Mouse (Mus musculus): ENCODE data around the gene Serpina3m.
"Not testable (repeated sequence)": the region's sequence is repeated elsewhere in the genome, so short reads cannot be mapped to it uniquely, and the experiment has no call there.

The Serpina3m gene

DNA sequence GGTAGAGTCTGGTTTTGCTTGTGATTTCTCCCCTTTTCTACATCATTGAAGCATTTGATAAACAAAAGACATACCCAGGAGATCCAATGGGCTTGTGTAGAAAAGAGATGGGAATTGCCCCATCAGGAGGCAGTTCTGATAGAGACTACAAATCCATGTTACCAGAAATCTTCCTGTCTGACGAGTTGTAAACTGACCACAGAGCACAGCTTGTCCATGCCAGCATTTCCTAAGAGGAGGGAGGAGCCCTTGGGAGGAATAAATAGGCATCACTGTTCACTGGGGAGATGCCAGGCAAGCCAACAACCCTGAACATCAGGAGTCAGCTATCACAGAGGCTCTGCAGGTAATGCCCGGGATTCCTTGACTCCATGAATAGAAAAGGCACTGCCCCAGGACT, 48.6 kb downstream of the Serpina3m start:
- not testable (repeated sequence) for DNase-seq (ENCODE audit: extremely low read depth, insufficient read length, low spot score)

DNA sequence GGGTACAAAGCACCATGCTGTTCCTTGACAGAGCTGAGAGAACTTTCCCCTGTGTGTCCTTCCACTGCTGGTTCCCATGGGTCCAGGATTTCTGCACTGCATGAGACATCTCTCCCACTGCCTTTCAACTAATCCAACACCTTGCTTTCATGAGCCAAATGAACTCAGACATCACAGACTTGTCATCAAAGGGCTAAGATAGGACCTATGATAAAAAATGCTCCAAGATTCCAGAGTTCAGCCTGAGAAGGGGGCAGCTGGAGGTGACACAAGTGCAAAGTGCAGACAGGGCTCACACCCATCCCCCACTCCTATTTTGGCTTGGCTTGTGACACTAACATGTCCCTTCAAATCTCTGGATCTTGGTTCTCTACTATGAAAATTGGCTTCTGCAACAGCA, 50.2 kb downstream of the Serpina3m start:
- DNase-seq (ENCODE audit: extremely low read depth, insufficient read length, low spot score): no peak

DNA sequence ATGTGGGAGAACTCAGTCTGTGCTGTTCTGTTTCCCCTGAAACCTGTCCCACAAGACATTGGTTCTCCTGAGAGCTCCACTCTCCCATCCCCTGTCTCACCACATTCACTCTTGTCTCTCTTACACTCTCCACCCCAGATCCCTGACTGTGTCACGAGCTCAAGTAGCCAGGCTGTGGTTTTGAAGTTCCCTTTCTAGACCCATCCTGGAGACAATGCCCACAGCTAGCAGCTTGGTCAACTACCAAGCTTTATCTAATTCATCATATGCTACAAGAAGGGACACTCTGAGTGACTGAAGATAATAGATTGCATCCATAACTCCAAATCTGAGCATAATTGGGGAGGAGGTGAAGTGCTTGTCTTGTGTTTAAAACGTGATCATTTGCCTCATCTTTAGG, 52.8 kb downstream of the Serpina3m start:
- DNase-seq (ENCODE audit: extremely low read depth, insufficient read length, low spot score): not testable (repeated sequence)

DNA sequence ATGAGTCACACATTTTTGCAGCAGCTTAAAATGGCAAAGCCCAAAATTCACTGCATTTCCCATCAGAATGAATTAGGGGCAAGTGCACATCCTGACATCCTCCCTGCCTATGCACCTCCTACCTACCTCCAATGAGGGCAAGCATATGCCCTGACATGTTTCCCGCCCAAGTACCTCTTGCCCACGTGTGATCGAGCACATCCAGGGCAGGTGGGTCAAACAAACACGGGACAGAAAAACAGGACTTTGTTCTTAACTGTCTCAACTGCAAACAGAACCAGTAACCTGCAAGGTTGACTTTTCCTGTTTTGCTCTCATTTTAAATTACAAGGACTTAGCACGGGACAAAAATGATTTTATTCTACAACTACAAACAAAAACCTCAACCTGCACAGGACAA, 65.7 kb downstream of the Serpina3m start:
- DNase-seq (ENCODE audit: extremely low read depth, insufficient read length, low spot score): no peak

DNA sequence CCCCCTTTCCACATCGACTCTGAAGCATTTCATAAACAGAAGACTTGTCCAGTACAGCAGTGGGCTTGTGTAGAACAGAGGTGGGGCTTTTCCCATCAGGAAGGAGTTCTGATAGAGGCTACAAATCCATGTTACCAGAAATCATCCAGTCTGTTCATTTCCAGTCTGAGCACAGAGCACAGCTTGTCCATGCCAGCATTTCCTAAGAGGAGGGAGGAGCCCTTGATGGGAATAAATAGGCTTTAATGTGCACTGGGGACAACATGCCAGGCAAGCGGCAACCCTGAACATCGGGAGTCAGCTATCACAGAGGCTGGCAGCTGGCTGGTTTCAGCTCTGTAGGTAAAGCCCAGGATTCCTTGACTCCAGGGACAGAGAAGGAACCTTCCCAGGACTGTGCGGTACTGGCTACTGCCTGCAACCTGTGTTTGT, 68.2 kb downstream of the Serpina3m start, which contains the start of gene Serpina3n:
TSS of gene Serpina3n (plus strand) at position 276 of the 432 bp plus-strand sequence.
- no peak for DNase-seq (ENCODE audit: extremely low read depth, insufficient read length, low spot score)

DNA sequence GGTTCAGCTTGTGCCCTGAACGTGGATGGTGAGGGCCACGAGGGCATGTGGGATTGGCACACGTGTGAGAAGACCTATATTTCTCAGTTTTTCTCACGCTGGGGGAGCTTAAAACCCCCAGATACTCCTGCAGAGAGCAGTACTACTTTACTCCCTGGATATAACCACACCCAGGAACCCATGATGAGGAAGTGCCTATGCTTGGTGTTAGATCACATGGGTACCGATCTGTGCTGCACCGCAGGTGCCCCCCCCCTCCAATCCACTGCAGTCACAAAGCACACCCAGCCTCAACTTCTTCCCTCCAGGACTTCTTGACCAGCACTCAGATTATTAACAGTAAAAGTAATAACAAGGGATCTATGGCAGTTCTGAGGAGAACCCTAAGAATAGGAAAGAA, 74.2 kb downstream of the Serpina3m start:
- no peak for DNase-seq (ENCODE audit: extremely low read depth, insufficient read length, low spot score)

DNA sequence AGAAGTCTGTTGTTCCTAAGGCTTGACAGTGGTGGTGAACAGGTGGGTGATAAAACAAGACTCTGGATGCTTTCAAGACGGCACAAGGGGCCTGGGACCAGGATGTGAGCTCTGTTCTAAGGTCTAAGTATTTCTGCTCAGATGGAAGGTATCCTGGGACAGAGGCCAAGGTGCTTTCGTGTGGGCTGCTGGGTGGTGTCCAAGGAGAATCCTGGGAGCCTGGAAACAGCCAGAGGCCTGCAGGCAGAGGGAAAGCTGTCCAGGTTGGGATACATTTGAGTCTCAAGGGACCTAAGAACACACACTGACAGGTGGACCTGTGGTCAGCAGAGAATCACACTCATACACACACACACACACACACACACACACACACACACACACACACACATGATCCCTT, 76.3 kb downstream of the Serpina3m start:
- no peak for DNase-seq (ENCODE audit: extremely low read depth, insufficient read length, low spot score)

DNA sequence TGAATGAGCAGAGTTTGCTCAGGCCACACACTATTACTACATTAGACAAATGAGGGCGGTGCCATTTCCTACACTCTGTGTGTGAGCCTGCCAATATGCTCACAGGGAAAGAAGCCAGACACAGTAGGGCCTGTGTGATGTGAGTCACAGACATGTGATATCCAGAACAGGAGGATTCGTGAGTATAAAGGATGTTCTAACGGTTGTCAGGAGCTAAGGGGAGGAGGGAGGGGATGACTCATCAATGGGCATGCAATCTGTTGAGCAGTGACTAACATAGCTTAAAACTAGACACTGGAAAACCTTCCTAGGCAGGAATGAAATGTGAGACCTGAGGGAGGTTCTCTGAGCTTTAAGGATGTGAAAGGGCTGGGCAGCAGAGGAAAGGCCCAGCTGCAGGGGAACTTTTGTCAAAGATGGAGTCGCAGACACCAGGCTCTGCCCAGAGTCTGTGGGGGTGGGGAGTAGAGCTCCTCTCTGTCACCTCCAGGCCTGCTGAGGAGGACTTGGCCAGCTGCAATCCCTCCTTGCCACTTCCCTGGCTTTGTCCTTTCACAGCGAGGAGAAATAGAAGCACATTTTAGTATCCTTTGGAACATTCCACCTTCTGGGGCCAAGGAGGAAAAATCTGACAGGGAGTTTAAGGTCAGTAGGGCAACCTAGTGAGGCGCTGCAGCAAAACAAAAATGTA, 77.5 kb downstream of the Serpina3m start:
- peak; percentile 75 for DNase-seq (ENCODE audit: extremely low read depth, insufficient read length, low spot score)

DNA sequence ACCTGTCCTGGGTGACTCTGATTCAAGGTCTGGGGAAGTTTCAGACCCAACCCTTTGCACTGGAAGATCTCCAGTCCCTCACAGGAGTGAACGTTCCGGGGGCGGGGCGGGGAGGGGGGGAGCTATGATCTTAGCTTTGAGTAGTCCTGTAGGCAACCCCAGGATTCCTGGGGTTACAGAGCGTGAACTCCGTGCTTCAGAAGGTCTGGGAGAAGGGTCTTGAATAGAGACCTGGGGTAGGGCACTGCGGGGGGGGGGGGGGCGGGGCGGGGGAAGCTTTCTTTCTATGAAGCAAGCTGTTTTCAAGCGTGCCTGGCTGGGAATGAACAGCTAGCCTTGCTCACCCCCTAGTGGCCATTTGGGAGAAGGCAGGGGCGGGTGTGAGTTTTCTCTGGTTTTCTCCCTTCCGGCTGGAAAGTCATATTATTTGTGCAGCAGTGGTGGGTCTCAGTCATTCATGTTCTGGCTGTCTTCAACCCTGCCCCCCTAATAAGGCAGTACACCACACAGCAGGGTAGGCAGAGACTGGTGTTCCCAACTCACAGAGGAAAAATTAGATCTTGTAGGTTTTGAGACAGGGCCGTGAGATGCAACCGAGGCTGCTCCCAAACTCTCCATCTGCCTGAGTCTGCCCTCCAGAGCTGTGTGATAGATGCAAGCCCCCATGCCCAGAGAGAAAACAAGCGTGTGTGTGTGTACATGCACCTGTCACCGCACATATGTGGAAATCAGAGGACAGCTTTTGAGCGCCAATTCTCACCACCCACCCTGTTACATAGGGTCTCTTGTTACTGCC, 80.3 kb downstream of the Serpina3m start:
- DNase-seq (ENCODE audit: extremely low read depth, insufficient read length, low spot score): peak; percentile 25

DNA sequence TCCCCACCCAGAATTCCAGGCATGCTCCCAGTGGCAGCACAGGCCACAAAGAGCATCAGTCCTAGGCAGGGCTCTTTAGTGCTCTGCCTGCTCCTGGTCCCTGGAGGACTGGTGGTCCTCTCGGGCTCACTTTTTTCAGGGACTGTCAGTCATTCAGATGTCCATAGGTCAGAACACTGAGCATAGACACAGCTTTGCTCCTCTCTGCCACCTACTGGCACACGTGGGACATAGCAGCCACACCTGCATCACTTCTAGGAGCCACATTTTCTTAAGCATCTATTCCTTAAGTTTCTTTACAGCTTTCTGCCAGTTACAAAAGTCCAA, 80.8 kb downstream of the Serpina3m start:
- no peak for DNase-seq (ENCODE audit: extremely low read depth, insufficient read length, low spot score)

DNA sequence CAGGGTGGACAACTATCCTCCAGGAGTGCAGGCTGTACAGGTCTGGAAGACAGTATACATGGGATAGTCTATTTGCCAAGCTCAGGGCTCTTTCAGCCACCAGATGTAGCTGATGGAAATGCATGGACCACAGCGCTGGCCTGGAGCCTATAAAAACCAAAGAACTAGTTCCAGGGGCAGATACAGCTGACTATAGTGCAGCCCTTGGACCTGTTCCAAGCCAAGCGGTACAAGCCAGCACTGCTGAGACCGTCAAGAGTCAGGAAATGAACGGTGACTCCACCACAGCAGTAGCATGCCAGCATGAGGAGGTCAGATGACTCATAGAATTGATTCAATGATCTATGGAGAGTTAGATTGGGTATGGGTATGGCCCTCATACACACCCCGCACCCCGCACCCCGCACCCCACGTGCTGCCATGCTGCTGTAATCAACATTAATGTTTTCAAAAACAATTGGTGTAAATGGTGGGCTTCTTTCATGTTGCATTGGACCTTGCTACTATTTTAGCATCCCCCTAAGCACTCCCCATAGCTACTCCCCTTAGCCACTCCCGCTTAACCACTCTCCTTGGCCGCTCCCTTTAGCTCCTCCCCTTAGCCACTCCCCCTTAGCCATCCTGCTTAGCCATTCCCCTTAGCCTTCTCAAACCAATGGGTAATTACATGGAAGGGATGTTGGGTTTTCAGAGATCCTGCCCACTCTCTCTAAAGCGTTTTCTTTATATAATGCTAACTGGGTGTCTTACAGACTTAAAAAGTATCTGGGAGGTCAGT, 84.5 kb downstream of the Serpina3m start:
- peak; percentile 50 for DNase-seq (ENCODE audit: extremely low read depth, insufficient read length, low spot score)

DNA sequence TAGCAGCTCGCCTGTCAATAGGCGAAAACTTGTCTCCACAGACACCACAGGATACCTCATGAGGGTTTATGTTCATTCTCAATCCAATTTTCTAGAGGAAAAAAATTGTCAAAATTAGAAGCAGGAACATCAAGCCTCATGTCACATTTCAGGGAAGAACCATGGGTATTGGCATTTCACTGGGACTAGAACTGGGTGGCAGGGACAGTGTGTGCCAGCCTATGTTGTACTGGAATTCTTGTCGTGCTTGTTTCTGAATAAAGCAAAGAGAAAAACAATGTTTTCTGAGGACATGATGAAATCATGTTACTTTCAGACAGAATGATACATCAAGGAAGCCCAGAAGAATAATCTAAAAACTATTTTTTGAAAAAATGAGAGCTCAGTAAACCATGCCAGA, 87.3 kb downstream of the Serpina3m start:
- DNase-seq (ENCODE audit: extremely low read depth, insufficient read length, low spot score): no peak

DNA sequence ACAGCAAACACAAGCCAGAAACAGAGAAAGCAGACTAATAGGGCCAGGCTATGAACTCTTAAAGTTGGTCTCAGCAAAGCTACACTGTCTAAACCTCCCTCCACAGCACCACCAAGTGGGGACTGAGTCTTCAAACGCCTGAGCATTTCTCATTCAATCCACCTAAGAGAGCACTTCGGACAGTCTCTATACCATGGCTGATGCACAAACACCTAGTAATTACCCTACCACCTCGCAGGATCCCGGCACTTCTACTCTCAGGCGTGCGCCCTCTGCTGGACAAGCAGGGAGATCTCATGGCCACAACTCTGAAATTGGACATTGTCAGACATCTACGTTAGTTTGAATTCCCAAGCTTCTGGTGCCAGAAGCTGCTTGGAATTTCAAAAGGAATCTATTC, 88.6 kb downstream of the Serpina3m start:
- DNase-seq (ENCODE audit: extremely low read depth, insufficient read length, low spot score): no peak

DNA sequence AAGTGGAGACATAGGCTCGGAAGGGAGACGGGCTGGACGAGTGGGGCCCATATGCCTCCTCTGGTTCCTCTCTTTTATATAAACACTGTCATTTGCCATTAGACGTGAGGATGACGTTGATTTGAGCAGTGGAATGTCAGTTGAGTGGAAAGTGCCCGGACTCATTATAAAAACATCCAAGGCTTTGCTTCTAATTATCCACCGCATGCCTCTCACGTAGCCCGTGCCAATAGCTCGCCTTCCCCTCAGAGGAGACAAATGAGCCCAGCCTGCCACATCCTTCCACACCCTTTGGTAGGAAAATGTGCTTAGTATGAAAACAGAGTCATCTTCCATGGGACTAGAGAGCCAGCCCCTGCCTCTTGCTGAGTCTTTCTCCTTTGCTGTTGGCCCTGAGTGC, 93.1 kb downstream of the Serpina3m start:
- no peak for DNase-seq (ENCODE audit: extremely low read depth, insufficient read length, low spot score)

DNA sequence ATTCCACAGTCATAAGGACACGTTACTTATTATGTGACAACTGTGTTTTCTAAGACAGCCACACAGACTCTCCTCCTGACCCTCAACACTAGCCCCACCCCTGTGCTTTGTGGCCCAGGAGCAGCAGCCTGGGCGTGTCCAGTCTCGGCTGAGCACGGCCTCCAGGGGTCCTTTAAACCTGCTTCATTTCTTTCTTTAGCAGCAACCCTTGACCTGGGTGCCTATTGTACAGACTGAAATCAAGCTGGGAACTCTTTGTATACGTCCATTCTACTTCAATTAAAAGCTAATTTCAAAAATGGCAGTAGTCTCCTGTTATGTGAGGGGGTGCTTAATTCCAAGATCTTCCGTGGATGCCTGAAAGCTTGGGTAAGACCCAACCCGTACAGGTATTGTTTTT, 94.9 kb downstream of the Serpina3m start:
- DNase-seq (ENCODE audit: extremely low read depth, insufficient read length, low spot score): no peak

DNA sequence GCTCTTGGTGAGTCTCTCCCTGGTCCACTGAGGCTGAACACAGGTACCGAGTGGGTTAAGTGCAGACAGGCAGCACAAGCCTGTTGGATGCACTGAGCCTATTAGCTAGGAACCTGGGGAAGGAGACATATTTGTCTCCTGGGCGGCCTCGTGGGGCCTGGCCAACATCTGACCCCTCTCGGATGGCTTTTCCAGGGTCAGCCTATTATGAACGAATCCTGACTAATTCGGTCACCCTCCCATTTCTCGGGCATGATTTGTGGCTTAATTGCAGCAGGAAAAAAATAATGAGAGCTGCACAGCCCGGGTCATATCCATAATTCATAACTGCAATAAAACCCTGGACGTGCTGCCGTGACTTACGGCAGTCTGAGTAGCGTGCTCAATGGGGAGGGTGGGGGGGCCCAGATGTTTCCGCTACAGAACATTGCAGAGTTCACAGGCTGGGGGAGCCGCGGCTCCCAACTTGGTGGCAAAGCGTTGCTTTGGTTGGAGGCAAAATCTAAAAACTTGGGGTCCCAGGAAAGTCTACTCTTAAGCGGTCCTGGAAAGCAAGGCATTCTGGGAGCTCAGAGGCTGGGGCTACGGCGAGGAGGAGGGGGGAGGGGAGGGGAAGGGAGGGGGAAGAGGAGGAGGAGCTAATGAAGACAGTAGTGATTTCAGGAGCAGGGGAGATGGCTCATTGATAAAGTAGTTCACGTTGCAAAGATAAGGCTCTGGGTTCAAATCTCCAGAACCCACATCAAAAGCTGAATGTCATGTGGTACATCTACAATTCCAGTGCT, 95.9 kb downstream of the Serpina3m start:
- DNase-seq (ENCODE audit: extremely low read depth, insufficient read length, low spot score): no peak

DNA sequence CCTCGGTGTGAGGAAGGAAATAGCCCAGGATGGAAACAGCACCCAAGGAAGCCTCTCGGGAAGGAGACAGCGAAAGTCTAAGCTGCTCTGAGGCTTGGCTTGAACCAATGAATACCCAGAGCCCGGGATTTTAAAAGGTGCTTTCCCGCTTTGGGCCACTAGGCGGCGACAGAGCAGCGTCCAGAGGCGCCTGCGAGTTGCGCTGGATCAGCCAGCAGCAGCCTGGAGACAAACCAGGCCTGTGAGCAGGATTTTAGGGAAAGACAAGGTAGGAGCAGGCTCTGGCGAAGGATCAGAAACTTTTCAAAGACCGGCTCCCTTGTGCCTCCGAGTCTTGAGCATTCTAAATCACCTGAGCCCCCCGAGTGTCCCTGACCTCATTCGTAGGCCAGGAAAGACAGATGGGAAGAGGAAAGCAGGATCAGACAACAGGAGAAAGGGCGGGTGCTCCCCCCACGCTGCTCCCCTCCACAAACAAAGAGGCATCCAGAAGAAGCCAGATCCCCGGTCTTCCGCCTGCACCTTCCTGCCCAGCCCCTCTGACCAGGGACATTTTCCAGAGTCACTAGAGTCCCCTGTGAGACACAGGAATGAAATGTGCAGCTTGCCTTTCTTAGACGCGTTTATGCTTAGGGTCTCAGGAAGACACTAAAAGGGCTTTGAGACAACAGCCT, 101.9 kb downstream of the Serpina3m start:
- DNase-seq (ENCODE audit: extremely low read depth, insufficient read length, low spot score): peak; percentile 57

DNA sequence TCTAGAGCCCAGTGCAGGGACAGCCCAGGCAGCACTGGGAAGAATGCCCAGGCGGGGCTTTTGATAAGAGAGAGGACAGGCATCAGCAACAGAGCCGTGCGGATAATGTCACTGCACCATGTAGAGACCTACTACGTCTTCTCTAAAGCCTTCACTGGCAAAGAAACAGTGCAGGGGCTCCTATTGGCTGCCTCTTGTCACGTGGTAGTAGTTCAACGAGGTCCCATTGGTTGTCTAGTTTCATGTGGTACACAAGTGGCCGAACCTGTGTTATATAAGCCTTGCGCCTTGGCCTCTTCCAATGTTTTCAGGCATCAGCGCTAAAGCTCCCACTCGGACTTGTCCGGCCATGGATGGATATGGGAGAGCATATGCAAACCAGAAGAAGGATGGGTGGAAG, 105.4 kb downstream of the Serpina3m start:
- DNase-seq (ENCODE audit: extremely low read depth, insufficient read length, low spot score): no peak

Measured in 3134 (cell line).